Mouse (Mus musculus) fibroblast of lung, adult 2 months (primary cell): ENCODE measurements around the gene Psmd3.
"Not testable (repeated sequence)": the region's sequence is repeated elsewhere in the genome, so short reads cannot be mapped to it uniquely, and the experiment has no call there.

Experiments
- DNase-seq: peaks from one replicate; pipeline ENCODE4 v3.0.0-alpha.2; 2011; ENCODE audit warnings: low read depth

The Psmd3 gene

GRCm38 (mm10) chr11:98681786-98682745, at the start of gene Psmd3:
TSS of gene Psmd3 (plus strand) at chr11:98682554.
- DNase-seq = peak; percentile 99

- not testable (repeated sequence) for DNase-seq
Measured at GRCm38 (mm10) chr11:98635312-98635970, 46.9 kb upstream of the Psmd3 start.

GRCm38 (mm10) chr11:98637501-98637900, 44.9 kb upstream of the Psmd3 start:
- DNase-seq = no peak

GRCm38 (mm10) chr11:98640091-98640490, 42.3 kb upstream of the Psmd3 start:
- DNase-seq = no peak

DNA sequence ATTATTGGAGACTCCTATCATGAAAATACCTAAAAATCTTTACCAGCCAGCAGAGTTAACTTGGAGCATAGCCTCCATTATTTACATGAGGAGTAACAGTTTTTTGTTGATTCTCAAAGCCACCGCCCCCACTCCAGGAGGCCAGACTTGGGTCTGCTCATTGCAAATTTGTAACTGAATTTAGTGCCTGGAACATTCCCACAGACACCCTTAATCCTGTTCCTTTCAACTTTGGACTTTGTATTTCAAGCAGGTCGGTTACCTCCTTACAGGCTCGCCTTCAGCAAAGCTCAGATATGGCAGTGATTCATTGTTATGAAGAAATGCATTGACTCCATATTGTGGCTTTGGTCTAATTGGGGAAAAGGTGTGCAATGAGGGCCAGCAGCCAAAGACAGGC, 37.6 kb upstream of the Psmd3 start:
- no peak for DNase-seq

- DNase-seq = no peak
Measured at GRCm38 (mm10) chr11:98645946-98646345, 36.4 kb upstream of the Psmd3 start.

DNA sequence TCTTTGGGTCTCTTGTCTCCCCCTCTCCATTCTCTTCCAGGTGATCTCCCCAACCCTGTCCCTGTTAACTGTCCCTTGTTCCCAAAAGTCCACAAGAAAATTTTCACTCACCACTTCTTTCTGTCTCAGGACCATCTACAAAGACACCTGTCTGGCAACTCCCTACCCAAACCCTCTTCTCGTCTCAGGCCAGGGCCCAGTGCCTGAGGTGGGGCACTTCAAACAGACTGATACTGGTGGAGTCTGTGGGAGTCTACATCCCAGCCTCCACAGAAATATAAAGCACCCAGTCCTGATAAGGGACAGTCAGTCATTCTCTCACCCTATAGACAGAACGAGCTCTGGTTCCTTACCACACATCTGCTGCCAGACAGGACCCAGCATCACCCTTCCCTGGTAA, 35.9 kb upstream of the Psmd3 start, which contains the start of gene Gsdma2:
TSS of gene Gsdma2 (plus strand) at position 301 of the 400 bp plus-strand sequence.
- no peak for DNase-seq

DNA sequence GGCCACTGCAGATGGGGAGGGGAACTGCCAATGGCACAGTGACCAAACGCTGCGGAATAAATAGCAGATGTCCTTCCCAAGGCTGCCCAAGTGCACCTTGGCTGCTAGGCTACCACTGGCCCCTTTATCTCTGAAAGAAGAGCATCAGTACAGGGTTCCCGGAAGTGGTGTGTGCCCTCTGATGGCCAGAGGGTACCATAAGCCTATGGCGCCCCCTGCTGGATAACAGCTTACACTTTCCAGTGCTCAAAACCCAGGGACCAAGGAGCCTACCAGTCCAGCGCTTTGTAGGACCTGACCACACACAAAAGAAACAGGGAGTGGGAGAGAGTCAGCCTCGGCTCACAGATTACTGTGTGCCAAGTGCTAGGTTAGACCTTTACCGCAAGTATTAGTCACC, 27.3 kb upstream of the Psmd3 start:
- not testable (repeated sequence) for DNase-seq

DNA sequence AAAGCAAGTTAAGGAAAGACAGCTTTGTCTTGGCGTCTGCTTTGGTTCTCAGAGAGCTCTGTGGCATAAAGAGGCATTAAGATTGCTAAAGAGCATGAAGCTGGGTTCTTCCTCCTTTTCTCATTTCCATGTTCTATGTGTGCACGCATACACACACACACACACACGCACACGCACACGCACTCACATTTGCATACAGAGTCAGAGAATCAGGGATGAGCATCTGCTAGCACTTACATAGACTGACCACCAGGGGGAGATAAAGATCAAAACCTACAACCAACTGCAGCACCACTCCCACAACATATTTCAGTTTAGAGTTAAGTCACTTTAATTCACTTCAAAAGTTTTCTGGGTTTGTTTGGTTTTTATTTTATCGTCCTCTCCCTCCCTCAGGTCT, 21.8 kb upstream of the Psmd3 start:
- DNase-seq = no peak

GRCm38 (mm10) chr11:98664091-98664490, 18.3 kb upstream of the Psmd3 start, which contains the start of gene Gsdma:
TSS of gene Gsdma (plus strand) at chr11:98664351.
- DNase-seq = no peak

DNA sequence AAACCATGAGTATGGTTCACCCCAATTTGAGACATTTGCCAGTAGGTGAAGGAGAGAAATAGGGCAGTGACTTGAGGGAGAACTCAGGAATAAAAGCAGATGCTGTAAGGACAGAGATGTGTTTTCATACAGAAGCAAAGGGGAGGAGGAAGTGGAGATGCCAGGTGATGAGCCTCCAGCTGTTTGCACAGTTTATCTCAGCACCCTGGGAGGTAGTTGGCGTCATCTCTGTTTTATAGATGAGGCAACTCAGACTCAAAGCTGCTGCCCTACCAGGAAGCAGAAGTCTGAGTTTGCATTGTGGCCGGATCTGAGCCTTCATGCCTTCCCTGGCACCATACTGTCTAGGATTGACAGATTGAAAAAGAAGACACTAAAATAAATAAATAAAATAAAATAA, 13.4 kb upstream of the Psmd3 start:
- DNase-seq = no peak

DNA sequence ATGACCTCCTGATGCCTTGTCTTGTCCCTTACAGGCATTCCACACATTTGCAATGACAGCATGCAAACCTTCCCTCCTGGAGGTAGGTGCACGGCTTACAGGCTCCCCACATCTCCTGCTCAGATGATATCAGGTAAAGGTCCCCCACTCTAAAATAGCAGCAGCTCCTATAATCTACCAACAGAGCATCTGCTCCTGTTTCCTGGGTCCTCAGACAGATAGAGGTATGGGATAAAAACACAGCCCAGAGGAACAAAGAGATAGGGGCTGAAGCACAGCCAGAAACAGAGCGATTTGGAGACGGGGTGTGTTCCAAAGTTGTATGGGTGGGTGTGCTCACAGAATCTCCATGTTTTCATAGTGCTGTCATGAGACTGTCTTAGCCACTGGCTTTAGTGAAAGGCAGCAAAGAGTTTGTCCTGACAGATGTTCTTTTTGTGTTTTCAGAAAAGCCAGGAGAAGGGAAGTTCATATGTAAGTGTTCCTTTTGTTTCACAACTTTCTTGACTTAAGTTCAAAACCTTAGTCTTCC, 11.0 kb upstream of the Psmd3 start:
- DNase-seq = no peak

DNA sequence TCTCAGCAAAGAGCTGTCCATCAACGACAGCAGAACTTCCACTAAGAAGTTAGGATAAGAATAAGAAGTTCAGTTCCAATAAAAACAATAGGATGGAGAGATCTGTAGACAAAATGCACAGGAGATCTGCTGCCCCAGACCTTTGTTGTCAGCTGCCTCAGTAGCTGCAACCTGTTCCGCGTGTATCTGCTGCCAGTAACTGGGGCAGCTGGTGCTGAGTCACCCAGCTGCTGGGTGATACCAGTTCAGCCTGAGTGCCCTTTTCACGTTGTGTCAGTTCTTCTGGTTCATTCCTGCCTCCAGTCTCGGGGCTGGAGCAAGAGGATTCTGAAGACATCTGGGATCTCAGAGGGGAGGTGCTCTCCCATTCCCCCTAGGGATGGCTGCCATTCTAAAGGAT, 10.5 kb upstream of the Psmd3 start:
- no peak for DNase-seq

DNA sequence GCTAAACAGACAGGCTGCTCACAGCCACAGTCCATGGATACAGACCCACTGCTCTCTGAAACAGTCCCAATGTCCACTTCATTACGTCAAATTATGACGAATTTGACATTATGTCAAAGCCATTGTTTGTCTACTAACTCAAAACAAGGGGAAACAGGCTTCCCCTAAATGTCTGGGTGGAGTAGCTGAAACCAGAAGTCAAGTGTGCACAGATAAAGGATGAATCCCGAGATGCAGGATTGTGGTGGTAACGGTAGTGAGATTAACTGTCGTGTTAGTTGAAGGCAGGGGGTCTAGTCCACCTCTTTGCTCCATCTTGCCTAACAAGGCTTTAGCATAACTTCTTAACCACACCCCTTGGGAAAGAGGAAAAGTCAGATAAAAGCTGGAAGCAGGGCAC, 9.9 kb upstream of the Psmd3 start:
- no peak for DNase-seq

GRCm38 (mm10) chr11:98673136-98673535, 9.2 kb upstream of the Psmd3 start:
- not testable (repeated sequence) for DNase-seq

DNA sequence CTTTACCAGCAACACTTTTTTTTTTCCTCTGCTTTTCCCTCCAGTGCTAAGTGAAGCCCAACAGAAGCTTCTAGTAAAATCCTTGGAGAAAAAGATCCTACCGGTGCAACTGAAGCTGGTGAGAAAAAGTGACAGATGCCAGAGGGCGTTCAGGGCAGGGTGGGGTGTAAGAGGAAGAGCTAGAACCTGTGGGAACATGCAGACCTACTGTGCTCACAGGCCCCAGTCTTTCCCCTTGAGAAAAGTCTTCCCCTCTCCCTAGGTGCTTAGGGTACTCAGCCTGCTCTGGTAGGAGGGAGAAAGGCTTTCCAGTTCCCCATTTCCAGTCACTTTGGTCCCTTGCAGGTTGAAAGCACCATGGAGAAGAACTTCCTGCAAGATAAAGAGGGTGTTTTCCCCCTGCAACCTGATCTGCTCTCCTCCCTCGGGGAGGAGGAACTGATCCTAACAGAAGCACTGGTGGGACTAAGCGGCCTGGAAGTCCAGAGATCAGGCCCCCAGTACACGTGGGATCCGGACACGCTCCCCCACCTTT, 6.5 kb upstream of the Psmd3 start:
- DNase-seq = no peak

GRCm38 (mm10) chr11:98680023-98680422, 2.3 kb upstream of the Psmd3 start:
- no peak for DNase-seq

DNA sequence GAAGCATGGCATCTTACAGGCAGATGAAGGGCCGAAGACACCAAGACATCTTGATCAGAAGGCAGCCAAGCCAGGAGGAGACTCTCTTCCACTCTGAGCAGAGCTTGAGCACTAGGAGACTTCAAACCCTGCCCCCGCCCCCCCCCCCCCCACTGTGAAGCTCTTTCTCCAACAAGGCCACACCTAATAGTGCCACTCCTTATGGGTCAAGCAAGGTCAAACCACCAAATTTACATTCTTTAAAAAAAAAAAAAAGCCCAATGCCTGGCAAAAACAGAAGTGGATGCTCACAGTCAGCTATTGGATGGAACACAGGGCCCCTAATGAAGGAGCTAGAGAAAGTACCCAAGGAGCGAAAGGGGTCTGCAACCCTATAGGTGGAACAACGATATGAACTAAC, 1.8 kb upstream of the Psmd3 start:
- DNase-seq = not testable (repeated sequence)

DNA sequence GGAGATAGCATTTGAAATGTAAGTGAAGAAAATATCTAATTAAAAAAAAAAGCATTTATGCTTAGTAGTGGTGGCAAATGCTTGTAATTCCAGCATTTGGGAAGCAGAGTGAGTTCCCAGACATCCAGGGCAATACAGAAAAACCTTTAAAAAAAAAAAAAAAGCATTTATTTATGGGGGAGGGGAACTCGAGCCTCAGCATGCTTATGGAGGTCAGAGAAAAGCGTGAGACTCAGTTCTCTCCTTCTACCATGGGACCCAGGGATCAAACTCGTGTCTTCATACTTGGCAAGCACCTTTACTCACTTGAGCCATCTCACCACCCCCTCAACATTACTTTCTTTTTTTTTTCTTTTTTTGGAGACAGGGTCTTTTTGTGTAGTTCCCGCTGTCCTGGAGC, 1.2 kb upstream of the Psmd3 start:
- no peak for DNase-seq

GRCm38 (mm10) chr11:98682811-98683210, 457 bp downstream of the Psmd3 start:
- DNase-seq = no peak

- no peak for DNase-seq
Measured at GRCm38 (mm10) chr11:98685642-98686041, 3.3 kb downstream of the Psmd3 start.

GRCm38 (mm10) chr11:98686976-98687375, 4.6 kb downstream of the Psmd3 start:
- no peak for DNase-seq

DNA sequence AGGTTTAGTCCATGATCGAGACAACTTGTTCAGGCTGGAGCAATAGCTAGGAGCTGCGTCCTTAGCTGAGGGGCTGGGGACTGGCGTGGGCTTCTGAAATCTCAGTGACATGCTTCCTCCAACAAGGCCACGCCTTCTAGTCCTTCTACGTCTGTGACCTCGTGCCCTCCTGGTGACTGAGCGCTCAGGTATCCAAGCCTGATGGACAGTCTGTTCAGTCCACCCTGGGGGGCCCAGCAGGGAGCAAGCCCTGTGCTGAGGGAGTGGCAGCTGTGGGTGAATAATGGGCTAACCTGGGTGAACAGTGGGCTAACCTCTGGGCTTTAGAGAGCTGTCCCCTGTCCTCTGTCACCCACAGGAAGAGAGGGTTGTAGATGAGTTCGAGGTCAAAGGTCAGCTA, 5.7 kb downstream of the Psmd3 start:
- DNase-seq = no peak
